Mouse (Mus musculus): Measurements from ENCODE around the gene Mb.

DNA sequence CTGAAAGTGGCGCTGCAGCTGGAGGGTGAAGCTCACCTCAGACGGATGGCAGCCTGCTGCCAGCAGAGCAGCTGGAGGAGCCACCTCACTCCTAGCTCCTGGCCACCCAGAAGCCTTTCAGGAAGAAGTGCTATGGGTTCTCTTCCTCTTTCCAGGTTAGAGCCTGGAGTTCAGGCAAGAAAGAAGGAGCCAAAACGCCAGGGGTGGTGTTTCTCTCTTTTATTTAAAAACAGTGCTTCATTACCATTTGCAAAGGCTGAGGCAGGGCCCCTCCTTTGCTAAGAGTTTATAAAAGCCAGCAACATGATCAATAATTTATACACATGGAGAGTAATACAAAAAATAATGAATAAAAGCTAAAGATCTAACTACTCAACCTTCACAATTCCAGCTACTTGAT lies 28.3 kb upstream of the Mb start:
- TF ChIP-seq GATA1 (IDR thresholded peaks at IDR 0.05; ENCODE audit: low read length): no peak
- TF ChIP-seq TAL1 (IDR thresholded peaks at IDR 0.05; ENCODE audit: low read length): no peak
